Mouse (Mus musculus) urinary bladder, postnatal 36 days (tissue): Measurements from ENCODE around the gene Fam151b.
A peak's percentile ranks its signal among the peaks of the same experiment; 100 is the strongest.

Experiments used
- DNase-seq, 2 experiments: peaks; one replicate each; pipeline ENCODE4 v3.0.0; 2022; ENCODE audit warnings: low spot score in 2 of 2, mixed read lengths in 1 of 2

The Fam151b gene

GRCm38 (mm10) chr13:92483852-92484463 is at the start of gene Fam151b:
Fam151b (minus strand) TSS chr13:92484015.
- DNase-seq = peak; percentile 77 to 88

- DNase-seq = no peak
Observed at GRCm38 (mm10) chr13:92532216-92532615, 48.4 kb upstream of the Fam151b start.

- no peak for DNase-seq
Observed at GRCm38 (mm10) chr13:92531237-92531636, 47.4 kb upstream of the Fam151b start.

GRCm38 (mm10) chr13:92530721-92531211 is 47.0 kb upstream of the Fam151b start, which contains the start of gene Zfyve16:
Zfyve16 (minus strand) TSS chr13:92530868.
- peak; percentile 94 to 95 for DNase-seq

GRCm38 (mm10) chr13:92529828-92530720 is 46.3 kb upstream of the Fam151b start:
- no peak for DNase-seq

GRCm38 (mm10) chr13:92523178-92523813 is 39.5 kb upstream of the Fam151b start:
- DNase-seq = no peak

GRCm38 (mm10) chr13:92504871-92505270 is 21.1 kb upstream of the Fam151b start:
- no peak for DNase-seq

GRCm38 (mm10) chr13:92491923-92492322 is 8.1 kb upstream of the Fam151b start:
- DNase-seq = no peak

- DNase-seq = no peak
Observed at GRCm38 (mm10) chr13:92490817-92491216, 7.0 kb upstream of the Fam151b start.

GRCm38 (mm10) chr13:92483348-92483747 is 467 bp downstream of the Fam151b start:
- peak; percentile 8 to 39 for DNase-seq

- DNase-seq = no peak
Observed at GRCm38 (mm10) chr13:92470151-92470550, 13.7 kb downstream of the Fam151b start.

- no peak for DNase-seq
Observed at GRCm38 (mm10) chr13:92469381-92469780, 14.4 kb downstream of the Fam151b start.

GRCm38 (mm10) chr13:92467891-92468290 is 15.9 kb downstream of the Fam151b start:
- DNase-seq = no peak

- DNase-seq = no peak
Observed at GRCm38 (mm10) chr13:92464698-92465097, 19.1 kb downstream of the Fam151b start.

- DNase-seq = no peak
Observed at GRCm38 (mm10) chr13:92446872-92447271, 36.9 kb downstream of the Fam151b start.

- DNase-seq = no peak
Observed at GRCm38 (mm10) chr13:92440286-92440685, 43.5 kb downstream of the Fam151b start.

GRCm38 (mm10) chr13:92438656-92439055 is 45.2 kb downstream of the Fam151b start:
- DNase-seq = no peak

- no peak for DNase-seq
Observed at GRCm38 (mm10) chr13:92427351-92427855, 56.4 kb downstream of the Fam151b start.

- no peak for DNase-seq
Observed at GRCm38 (mm10) chr13:92426294-92427051, 57.3 kb downstream of the Fam151b start.

- no peak for DNase-seq
Observed at GRCm38 (mm10) chr13:92425758-92426264, 58.0 kb downstream of the Fam151b start, which contains the start of gene Ankrd34b. Ankrd34b (plus strand) TSS chr13:92425896.

GRCm38 (mm10) chr13:92423711-92424110 is 60.1 kb downstream of the Fam151b start:
- DNase-seq = no peak
